Mouse (Mus musculus) inflammation-experienced regulatory T-cells, adult 6 months (primary cell): ENCODE results near the gene Cerk. TPM values are rescaled to one million over a fixed set of nuclear protein-coding genes. Genes with fewer than 3 reads are reported as not detected.

Source experiments
- ATAC-seq: one replicate; pipeline ENCODE4 v1.8.0; 2017
- polyA plus RNA-seq, 3 experiments: library from polyadenylated mRNA; unstranded; fragments of 100-300 nt; shearing (Covaris generic); gene quantifications; one replicate each; pipeline ENCODE4 v1.2.1; 2017

The Cerk gene
- polyA plus RNA-seq, 3 experiments from 2014 or later = 2.3 to 6.6 (median 5.9) TPM

DNA sequence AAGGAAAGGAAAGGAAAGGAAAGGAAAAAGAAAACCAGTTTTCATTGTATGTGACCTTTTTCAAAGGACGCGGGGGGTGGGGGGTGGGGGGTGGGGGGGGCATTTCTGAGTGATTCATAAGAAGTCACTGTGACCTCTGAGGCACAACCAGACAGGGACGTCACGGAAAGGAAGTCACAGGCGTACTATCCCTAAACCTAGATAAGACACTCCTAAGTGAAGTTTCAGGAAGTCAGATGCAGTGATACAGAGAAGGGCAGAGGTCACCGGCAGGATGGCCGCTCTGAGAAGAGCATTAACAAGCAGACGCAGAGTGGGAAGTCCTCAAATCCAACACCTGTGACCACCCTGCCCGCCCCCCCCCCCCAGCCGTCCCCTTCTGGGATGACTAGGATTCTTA is 25.0 kb downstream of the Cerk start:
- ATAC-seq = no peak

DNA sequence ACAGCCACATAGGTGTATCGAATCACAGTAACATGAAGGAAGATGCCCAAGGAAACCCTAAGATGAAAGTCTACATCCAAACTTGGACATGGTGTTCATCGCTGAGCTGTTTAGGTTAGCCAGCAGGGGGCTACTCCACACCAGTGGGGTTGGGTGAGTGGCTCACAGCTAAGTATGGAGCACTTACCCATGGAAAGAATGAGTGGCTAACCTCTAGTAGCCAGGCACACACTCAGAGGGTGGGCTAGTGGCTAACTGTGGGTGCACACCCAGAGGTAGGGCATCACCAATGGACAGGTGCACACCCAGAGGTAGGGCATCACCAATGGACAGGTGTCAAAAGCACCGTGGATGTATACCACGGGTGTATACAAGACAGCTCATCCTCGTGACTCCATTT is 26.2 kb downstream of the Cerk start:
- no peak for ATAC-seq

DNA sequence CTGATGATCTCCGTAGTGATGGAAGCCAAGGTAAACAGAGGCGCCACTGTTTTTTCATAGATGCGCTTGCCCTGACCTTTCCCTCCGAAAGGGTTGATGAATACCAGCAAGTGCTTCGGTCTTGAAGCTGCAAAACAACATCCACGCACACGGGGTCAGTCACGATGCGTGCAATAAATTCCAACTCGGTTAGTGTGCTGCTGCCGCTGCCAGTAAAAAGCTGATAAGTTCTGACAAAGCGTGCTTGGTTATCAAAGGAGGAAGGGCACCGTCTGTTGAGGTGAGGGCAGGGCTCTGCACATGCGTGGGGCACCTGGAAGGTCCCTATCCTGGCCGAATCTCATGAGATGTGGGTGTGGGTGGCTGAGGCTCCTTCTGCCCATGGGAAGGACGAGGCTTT is 26.8 kb downstream of the Cerk start:
- ATAC-seq = no peak

DNA sequence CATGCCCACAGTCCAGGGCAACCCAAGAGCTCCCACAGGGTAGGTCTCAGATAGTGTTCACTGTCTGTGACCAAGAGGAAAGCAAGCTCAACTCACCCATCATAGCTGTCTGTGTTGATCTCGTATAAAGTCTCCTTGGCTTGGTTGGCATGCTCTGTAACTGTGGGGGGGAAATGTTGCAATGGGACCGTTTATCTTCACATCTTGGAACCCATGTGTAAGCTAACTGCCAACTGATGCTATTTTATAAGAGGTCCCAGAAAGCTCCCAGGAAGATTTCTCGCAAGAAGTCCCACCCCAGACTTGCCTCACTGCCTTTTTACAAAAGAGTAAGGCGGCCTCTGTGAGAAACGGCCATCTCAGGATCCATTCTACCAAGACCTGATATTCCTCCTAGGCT is 29.4 kb downstream of the Cerk start:
- no peak for ATAC-seq

DNA sequence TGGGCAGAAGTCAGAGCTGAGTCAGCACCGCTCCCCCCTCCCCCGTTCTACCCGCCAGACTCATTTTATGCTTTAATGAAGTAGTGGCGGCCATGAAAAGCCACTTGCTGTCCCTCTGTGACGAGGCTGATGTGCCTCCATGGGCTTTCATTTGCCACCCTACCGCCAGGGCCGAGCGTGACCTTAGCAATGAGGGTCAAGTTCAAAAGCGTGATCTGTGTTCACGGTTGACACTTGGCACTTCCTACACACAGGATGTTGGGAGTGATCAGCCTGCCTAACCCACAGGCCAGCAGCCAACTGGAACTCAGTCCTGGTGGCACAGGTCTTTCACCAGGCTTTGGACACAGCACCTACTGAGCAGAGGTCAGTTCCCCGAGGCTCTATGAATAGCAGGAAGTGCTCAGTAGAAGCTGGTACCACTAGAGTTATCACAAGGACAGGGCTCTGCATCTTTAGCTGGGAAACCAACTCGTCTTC is 32.4 kb downstream of the Cerk start:
- no peak for ATAC-seq

DNA sequence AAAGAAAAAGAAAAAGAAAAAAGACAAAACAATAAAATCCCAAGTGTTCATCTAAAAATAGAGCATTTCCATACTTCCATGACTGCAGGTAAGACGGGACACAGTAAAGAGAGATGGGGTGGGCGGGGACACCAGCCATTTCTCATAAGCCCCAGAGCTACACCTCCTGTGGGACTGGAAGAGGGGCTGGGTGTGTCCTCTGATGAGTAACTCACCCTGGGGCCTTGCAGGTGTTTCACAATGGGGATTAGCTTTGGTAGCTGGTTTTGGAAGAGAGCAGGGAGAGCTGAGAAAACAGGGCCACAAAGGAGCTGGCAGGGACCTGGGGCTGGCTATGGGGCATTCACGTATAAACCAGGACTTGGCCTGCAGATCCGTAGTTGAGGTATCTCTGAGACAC is 35.3 kb downstream of the Cerk start:
- no peak for ATAC-seq

DNA sequence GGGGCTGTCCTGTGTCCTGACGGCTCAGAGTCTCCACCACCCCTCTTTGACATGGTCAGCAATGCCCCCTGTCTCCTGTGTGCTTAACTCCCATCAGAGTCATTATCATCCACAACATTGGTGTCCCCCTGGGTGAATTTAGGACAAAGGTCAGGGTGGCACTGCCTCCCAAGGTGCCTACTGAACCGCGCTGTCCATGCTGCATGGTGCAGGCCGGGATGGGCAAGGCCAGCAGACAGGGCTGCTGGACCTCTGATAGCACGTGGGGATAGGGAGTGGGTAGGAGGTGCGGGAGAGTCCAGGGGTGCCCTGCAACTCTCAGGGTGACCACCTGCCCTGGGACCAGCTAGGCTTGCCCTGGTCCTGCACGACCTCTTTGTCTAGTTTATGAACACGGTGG is 39.0 kb downstream of the Cerk start:
- no peak for ATAC-seq

DNA sequence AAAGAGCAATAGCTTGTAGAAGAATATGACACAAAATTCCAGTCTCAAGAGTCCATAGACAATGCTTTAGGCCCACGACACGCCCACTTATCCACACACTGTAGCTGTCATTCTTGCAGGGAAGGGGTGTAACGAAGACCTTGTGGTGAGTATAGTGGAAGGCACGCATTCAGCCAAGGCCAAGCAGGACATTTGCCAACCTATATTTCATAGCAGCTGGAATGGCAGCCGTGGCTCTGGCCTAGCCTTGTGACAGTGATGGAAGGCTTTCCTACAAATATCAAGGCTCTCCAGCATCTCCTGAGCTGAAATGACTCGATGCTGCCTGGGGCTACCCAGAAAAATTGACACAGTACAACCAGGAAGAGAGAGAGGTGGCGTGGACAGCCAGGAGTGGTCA is 40.9 kb downstream of the Cerk start:
- ATAC-seq = no peak

DNA sequence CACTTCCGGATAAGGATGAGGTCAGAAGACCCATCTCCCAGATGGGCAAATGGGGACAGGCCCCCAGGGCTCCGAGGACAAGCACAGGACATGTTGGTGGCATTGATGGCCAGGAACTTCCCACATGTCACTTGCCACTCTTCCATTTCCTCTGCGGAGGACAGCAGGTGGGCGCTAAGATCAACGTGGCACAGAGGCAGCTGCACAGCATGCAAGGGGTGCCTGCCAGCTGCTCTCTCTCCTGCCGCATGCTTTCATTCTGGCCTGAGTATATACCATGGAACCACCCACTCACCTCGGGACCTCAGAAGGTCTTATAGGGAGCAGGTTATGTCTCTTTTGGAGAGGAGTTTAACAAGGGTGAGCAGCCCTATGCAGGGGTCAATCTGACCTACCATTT is 41.4 kb downstream of the Cerk start:
- no peak for ATAC-seq

DNA sequence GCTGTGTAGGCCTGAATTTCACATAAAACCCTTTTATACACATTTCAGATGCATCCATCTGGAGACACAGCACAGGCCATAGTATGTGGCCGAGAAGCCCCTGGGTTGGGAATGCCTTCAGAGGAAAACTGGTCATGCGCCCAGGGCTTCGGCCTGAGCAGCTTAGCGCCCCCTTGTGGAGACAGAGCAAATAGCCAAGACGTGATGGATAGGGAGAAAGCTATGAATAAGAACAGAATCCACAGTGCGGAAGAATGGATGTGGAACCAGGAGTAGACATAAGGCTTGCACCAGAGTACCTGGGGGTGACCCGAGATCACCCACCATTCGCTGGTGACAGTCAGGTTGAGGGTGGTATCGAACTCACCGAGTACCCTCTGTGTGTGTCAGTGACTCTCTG is 45.6 kb downstream of the Cerk start:
- no peak for ATAC-seq

DNA sequence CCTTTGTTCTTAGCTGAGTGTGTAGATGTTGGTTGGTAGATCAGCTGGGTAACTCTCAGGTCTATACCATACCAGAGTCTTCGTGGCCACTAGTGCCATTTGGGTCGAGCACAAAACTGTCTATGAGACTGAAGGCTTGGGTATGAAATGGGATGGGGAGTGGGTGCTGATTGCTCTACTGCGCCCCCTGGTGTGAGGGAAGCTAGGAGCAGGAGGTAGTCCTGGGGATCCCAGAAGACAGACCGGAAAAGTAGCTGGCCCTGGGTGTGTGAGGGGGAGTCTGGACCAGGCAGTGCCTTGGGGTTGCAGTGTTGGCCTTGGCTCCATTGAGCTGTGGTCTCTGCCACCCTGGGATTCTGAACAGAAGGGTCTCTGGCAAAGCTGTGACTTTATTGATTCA is 48.3 kb downstream of the Cerk start:
- no peak for ATAC-seq

DNA sequence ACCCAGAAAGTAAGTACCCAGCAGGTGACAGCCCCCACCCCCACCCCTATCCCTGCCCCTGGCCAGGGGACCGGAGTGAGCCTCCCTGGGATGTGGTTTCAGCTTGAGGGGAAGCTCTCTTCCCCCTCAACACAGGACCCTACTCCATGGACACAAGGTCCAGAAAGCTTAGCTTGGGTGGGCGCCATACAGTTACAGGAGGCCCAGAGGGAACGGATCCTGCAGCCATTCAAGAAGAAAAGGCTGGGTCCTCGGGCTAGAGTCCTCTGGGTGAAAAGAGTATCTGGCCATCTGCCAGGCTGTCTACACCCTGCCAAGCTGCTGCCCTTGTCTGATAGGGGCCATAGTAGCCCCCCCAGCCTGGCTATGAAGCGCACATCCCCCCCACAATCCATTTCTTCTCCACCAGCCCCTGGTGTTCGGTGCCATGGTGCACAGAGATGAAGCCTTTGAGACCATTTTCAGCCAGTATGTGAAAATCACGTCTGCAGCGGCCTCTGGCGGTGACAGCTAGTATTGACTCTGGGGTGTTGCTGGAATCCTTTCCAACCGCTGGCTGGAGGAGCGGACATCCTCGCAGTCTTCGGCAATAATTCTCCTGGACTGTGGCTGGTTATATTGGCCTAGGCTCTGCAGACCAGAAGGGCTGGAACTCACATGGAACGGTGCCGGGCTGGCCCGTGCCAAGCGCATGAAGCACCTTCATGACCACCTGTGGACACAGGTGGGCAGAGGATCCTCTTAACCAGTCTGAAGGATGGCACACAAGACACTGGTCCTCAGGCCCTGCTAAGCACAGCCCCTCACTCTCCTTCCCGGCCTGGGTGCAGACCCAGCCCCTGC is 50.8 kb downstream of the Cerk start:
- ATAC-seq = peak; percentile 66

DNA sequence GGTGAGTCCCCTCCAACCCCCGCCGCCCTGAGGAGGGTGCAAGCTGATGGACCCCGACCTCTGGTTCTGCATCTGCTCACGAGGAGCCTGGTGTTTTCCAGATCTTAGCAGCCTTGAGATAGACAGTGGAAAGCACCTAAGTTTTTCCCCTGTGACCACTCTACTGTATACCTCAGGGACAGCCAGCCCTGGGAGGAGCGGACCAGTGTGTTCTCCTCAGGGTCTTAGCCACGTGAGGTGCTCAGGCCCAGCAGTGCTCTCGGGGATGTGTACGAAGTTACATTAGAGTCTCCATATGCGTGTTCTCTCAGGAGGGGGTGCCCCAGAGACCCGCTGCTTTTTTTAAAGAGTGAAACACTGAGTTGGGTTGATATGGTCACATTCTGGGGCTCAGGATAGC is 55.3 kb downstream of the Cerk start:
- ATAC-seq = no peak

DNA sequence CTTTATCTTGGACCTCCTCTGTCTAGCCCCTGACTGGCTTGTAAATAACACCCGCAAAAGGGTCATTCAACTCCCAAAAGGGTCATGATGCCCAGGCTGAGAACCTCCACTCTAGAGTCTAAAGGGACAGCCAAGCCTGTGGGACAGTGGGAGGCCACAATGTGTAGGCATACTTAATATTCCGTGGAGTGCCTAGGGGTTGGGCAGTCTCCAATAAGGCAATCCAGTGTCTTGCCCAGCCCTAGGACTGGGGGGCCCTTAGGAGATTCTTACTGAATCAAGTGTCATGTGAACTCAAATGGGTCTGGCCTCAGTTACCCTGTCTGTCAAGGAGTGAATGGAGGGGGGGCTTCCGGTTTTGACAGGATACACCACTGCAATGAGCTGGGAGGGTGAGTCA is 56.9 kb downstream of the Cerk start:
- ATAC-seq = no peak

DNA sequence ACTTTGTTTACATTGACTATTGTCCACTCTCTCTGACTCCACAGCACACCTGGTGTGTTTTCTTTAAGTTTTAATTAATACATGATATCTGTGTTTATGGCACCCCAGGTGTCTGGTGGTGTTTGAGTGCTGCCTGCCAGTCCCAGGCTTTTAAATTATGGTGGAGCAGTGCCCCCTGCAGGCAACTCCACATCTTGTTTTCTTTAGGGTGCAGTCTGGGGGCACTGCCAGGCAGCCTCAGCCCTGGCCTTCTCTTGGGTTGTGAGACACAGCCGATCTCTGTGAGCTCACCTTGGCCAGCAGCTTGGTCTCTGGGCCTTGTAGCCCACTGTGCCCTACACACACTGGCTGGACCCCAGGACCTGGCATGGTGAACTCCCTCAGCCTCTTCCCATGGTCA is 61.6 kb downstream of the Cerk start:
- peak; percentile 69 for ATAC-seq

DNA sequence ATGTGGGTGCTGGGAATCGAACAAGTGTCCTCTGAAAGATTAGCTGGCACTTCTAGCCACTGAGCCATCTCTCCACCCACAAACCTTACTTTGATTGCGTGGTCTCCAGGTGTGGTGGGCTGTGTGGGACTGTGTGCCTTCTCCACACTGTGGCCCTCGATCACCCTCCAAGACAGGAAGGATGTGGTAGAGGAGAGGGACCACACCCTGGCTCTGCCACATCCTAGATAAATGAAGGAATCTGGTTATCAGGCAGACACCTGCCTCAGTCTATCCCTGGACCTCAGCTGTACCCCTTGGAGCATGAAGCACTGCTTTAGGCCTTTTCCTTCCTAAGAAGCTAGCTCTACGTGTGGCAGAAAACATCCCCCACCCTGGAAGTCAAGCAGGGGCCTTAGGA is 62.5 kb downstream of the Cerk start:
- no peak for ATAC-seq

DNA sequence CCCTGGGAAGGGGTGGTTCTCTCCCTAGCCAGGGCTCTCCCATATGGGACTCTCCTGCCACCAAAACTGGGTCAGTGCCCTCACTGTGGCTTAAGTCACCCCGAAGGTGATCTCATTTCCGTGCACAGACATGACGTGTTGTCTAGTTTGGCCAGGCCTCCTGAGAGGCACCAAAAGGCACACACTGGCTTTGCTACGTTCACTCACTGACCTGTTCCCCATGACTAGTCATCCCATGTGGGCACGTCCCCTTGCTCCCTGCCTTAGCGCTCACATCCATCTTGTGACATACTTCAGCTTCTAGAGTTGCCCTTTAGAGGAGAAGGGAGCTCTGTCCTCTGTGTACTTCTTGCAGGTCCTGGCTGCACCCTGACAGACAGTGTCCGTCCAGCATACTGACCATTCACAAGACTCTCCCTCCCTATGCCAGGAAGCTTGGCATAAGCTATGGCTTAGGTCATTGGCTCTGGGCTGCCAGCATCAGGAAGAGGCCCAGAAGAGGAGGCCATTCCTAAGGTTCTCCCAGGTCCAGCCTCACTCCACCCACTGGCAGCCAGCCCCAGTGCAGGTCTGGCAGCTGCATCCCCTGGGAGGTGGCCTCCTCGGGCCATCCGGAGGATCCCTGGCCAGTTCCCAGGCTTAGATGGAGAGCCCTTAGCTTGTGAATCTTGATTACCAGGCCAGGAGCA is 63.5 kb downstream of the Cerk start:
- ATAC-seq = no peak

DNA sequence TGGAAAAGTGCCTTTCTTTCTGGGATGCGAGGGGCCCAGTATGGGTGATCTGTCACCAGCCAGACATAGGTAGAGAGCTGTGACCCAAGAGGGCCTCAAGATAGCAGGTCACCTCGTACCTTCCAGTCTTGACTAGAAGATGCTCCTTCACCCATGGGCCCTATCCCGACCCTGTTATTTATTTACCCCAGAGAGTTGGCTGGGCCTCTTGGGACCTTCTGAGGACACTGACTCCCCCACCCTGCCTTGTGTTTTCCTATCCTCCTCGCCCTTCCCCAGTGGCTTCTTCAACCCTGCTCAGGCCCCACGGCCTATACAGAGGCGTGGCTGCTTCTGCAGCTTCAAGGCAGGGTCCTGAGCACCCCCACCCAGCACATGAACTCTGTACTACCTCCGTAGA is 66.8 kb downstream of the Cerk start:
- ATAC-seq = no peak

DNA sequence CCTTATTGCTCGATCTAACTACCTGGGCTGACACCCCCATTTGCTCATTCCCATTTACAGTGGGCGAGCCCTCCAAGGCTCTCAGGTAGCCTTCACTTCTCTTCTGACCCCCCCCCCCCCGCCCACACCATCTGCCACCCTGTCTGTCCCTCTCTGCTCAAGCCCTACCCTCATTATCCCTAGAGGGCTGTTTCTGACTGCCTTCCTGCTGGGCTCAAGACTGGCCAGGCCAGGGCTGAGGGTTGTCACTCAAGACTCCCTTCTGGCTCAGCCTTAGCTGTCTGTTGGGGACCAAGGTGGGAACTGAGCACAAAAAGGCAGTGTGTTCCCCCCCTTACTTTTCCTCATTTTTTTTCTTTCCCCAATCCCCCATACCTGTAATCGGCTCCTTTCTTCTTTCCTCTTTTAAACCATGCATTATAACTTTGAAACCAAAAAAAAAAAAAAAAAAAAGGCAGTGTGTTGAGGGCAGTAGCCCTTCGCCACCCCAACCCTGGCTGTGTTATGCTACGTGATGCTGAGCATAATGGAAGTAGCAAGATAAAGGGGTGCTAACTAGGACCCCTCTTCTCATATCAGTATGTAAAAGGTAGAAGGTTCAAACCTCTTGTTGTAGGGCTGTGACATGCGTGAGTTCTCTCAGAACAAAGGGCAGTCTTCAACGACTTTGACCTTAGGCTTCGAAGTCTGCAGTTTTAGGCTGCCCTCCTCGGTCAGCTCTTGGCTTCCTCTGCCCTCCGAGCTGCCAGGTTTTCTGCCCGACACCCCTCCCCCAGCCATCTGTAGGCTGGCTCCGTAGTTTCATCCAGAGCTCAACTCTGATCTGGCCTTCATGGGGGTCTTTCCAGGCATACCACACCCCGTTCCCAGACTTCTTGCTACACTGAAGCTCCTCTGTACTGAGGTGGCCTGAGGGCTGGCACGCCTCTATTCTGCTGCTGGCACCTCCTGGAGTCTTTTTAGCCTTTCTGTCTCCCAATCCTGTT is 68.5 kb downstream of the Cerk start:
- no peak for ATAC-seq

DNA sequence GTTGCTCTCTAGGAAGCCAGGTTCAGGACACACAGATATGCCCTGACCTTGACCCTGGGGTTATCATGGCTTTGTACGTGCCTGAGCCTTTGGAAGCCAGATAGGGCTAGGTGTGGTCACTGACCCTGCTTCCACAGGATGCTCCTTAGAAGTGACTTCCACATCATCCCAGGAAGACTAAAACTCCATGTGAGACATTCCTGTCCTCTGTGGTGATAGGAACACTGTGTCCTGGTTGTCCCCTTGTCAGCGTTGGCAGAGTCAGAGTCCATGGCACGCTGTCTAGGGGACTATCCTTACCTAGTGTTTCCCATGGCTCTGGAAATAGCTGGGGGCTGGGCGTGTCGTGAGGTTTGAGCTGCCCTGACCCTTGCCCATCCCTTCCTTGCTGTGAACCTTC is 69.5 kb downstream of the Cerk start:
- ATAC-seq = no peak

DNA sequence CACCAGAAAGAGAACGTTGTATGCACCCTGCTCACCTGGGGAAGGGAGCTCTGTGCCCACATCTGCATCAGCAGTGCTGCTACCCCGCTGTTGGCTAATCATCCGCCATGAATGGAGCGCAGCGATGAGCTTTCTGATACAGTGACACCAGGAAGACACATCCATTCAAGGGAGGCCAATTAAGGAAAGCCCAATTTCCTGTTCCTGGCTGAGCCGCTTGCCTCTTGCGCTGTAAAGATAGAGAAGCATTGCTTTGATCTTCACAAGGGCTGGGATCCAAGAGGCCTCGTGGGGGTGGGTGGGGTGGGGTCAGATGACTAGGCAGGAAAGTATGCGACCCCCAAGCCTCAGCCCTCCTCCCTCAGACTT is 72.6 kb downstream of the Cerk start:
- peak; percentile 58 for ATAC-seq

DNA sequence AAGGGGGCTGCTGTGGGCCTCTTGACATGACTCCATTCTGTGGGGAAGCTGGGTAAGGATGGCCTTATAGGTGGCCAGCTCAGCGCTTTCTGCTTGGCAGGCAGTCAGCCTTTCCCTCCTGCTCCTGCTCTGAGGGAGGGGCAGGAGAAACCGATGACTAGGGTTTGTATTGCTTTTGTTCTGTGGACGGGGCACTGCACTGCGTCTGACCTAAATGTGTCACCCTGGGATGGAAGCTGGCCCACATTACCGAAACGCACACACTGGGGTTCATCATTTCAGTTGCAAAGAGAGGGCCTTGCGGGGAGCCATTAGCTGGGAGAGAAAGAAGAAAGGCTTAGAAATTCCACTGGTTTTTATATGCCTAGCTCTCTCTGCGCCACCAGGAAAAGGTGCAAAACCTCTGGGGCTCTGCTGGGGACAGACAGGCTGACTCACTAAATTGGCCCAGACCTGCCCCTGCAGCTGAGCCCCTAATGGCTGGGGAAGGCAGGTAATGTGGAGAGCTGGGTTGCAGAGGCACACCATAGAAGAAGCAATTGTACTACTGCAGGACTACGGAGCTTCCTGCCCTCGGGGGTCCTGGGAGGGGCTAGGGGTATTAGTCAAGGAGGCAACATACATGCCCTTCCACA is 73.1 kb downstream of the Cerk start:
- ATAC-seq = no peak
